Mouse (Mus musculus): ENCODE data around the gene Spag6. TPM values are rescaled to one million over a fixed set of nuclear protein-coding genes. Genes with fewer than 3 reads are reported as not detected.
A peak's percentile ranks its signal among the peaks of the same experiment; 100 is the strongest.

Gene Spag6
- polyA plus RNA-seq, 1 experiment = not detected

- no peak for TF ChIP-seq POLR2A (IDR thresholded peaks at IDR 0.05; ENCODE audit: insufficient read depth, low read length)
- no peak for TF ChIP-seq EP300 (IDR thresholded peaks at IDR 0.05; ENCODE audit: insufficient read depth, low read depth, low read length)
- TF ChIP-seq CTCF (IDR thresholded peaks at IDR 0.05; ENCODE audit: low read depth, low read length) = no peak
- Histone ChIP-seq H3K27me3 (ENCODE audit: control insufficient read depth, insufficient read depth, low read length, poor library complexity, severe bottlenecking) (no peaks in the 10 kb centered on the region), H3K27ac (ENCODE audit: insufficient read depth, low read length) (no peak overlapping the region), H3K9me3 (replicated peaks; ENCODE audit: control insufficient read depth, insufficient read depth, low read length, poor library complexity, severe bottlenecking) (no peaks in the 10 kb centered on the region), H3K4me1 (ENCODE audit: control insufficient read depth, insufficient read depth, low read length) (no peaks in the 10 kb centered on the region), H3K9ac (ENCODE audit: low read depth, poor library complexity, severe bottlenecking) (no peak overlapping the region), H3K36me3 (ENCODE audit: control insufficient read depth, insufficient read depth, low read length, poor library complexity, severe bottlenecking) (no peaks in the 10 kb centered on the region), H3K4me3 (ENCODE audit: low read depth, low read length) (no peak overlapping the region)
Measured at GRCm38 (mm10) chr2:18725880-18726279, 32.0 kb downstream of the Spag6 start.

- H3K27ac ChIP-seq (ENCODE audit: insufficient read depth, low read length) = no peak overlapping the region
- H3K9ac ChIP-seq (ENCODE audit: low read depth, poor library complexity, severe bottlenecking) = no peak overlapping the region
- H3K9me3 ChIP-seq (replicated peaks; ENCODE audit: control insufficient read depth, insufficient read depth, low read length, poor library complexity, severe bottlenecking) = no peaks in the 10 kb centered on the region
- no peaks in the 10 kb centered on the region for H3K36me3 ChIP-seq (ENCODE audit: control insufficient read depth, insufficient read depth, low read length, poor library complexity, severe bottlenecking)
- TF ChIP-seq CTCF (IDR thresholded peaks at IDR 0.05; ENCODE audit: low read depth, low read length) = no peak
- no peak for TF ChIP-seq EP300 (IDR thresholded peaks at IDR 0.05; ENCODE audit: insufficient read depth, low read depth, low read length)
- TF ChIP-seq POLR2A (IDR thresholded peaks at IDR 0.05; ENCODE audit: insufficient read depth, low read length) = no peak
- H3K4me1 ChIP-seq (ENCODE audit: control insufficient read depth, insufficient read depth, low read length) = no peaks in the 10 kb centered on the region
- no peak overlapping the region for H3K4me3 ChIP-seq (ENCODE audit: low read depth, low read length)
- no peaks in the 10 kb centered on the region; the same call in 1 of the 2 replicates for H3K27me3 ChIP-seq (ENCODE audit: control insufficient read depth, insufficient read depth, low read length, poor library complexity, severe bottlenecking)
Measured at GRCm38 (mm10) chr2:18731718-18732117, 37.9 kb downstream of the Spag6 start.

GRCm38 (mm10) chr2:18734394-18735127, 40.7 kb downstream of the Spag6 start:
- Histone ChIP-seq H3K27me3 (ENCODE audit: control insufficient read depth, insufficient read depth, low read length, poor library complexity, severe bottlenecking) (no peaks in the 10 kb centered on the region; the same call in 1 of the 2 replicates), H3K9ac (ENCODE audit: low read depth, poor library complexity, severe bottlenecking) (no peak overlapping the region), H3K4me3 (ENCODE audit: low read depth, low read length) (no peak overlapping the region), H3K9me3 (replicated peaks; ENCODE audit: control insufficient read depth, insufficient read depth, low read length, poor library complexity, severe bottlenecking) (no peaks in the 10 kb centered on the region), H3K27ac (ENCODE audit: insufficient read depth, low read length) (no peak overlapping the region), H3K4me1 (ENCODE audit: control insufficient read depth, insufficient read depth, low read length) (no peaks in the 10 kb centered on the region), H3K36me3 (ENCODE audit: control insufficient read depth, insufficient read depth, low read length, poor library complexity, severe bottlenecking) (no peaks in the 10 kb centered on the region)
- peak; percentile 5 for TF ChIP-seq CTCF (IDR thresholded peaks at IDR 0.05; ENCODE audit: low read depth, low read length)
- no peak for TF ChIP-seq POLR2A (IDR thresholded peaks at IDR 0.05; ENCODE audit: insufficient read depth, low read length)

- TF ChIP-seq CTCF (IDR thresholded peaks at IDR 0.05; ENCODE audit: low read depth, low read length) = no peak
- TF ChIP-seq POLR2A (IDR thresholded peaks at IDR 0.05; ENCODE audit: insufficient read depth, low read length) = no peak
- no peak for TF ChIP-seq EP300 (IDR thresholded peaks at IDR 0.05; ENCODE audit: insufficient read depth, low read depth, low read length)
- no peaks in the 10 kb centered on the region; the same call in 1 of the 2 replicates for H3K27me3 ChIP-seq (ENCODE audit: control insufficient read depth, insufficient read depth, low read length, poor library complexity, severe bottlenecking)
- H3K9me3 ChIP-seq (replicated peaks; ENCODE audit: control insufficient read depth, insufficient read depth, low read length, poor library complexity, severe bottlenecking) = no peaks in the 10 kb centered on the region
- no peak overlapping the region for H3K9ac ChIP-seq (ENCODE audit: low read depth, poor library complexity, severe bottlenecking)
- H3K4me1 ChIP-seq (ENCODE audit: control insufficient read depth, insufficient read depth, low read length) = no peaks in the 10 kb centered on the region
- no peak overlapping the region for H3K27ac ChIP-seq (ENCODE audit: insufficient read depth, low read length)
- no peak overlapping the region for H3K4me3 ChIP-seq (ENCODE audit: low read depth, low read length)
- no peaks in the 10 kb centered on the region for H3K36me3 ChIP-seq (ENCODE audit: control insufficient read depth, insufficient read depth, low read length, poor library complexity, severe bottlenecking)
Measured at GRCm38 (mm10) chr2:18737040-18737439, 43.2 kb downstream of the Spag6 start.

- no peak overlapping the region for H3K27ac ChIP-seq (ENCODE audit: insufficient read depth, low read length)
- H3K9ac ChIP-seq (ENCODE audit: low read depth, poor library complexity, severe bottlenecking) = no peak overlapping the region
- TF ChIP-seq EP300 (IDR thresholded peaks at IDR 0.05; ENCODE audit: insufficient read depth, low read depth, low read length) (no peak), POLR2A (IDR thresholded peaks at IDR 0.05; ENCODE audit: insufficient read depth, low read length) (no peak), CTCF (IDR thresholded peaks at IDR 0.05; ENCODE audit: low read depth, low read length) (no peak)
- H3K27me3 ChIP-seq (ENCODE audit: control insufficient read depth, insufficient read depth, low read length, poor library complexity, severe bottlenecking) = no peaks in the 10 kb centered on the region; the same call in 1 of the 2 replicates
- H3K4me1 ChIP-seq (ENCODE audit: control insufficient read depth, insufficient read depth, low read length) = no peaks in the 10 kb centered on the region
- H3K9me3 ChIP-seq (replicated peaks; ENCODE audit: control insufficient read depth, insufficient read depth, low read length, poor library complexity, severe bottlenecking) = no peaks in the 10 kb centered on the region
- no peak overlapping the region for H3K4me3 ChIP-seq (ENCODE audit: low read depth, low read length)
- no peaks in the 10 kb centered on the region for H3K36me3 ChIP-seq (ENCODE audit: control insufficient read depth, insufficient read depth, low read length, poor library complexity, severe bottlenecking)
Measured at GRCm38 (mm10) chr2:18739216-18739615, 45.4 kb downstream of the Spag6 start.

GRCm38 (mm10) chr2:18756144-18756543, 62.3 kb downstream of the Spag6 start:
- Histone ChIP-seq H3K4me3 (ENCODE audit: low read depth, low read length) (no peak overlapping the region), H3K4me1 (ENCODE audit: control insufficient read depth, insufficient read depth, low read length) (no peaks in the 10 kb centered on the region), H3K9ac (ENCODE audit: low read depth, poor library complexity, severe bottlenecking) (no peak overlapping the region), H3K27me3 (ENCODE audit: control insufficient read depth, insufficient read depth, low read length, poor library complexity, severe bottlenecking) (no peaks in the 10 kb centered on the region; the same call in 1 of the 2 replicates), H3K9me3 (replicated peaks; ENCODE audit: control insufficient read depth, insufficient read depth, low read length, poor library complexity, severe bottlenecking) (no peaks in the 10 kb centered on the region), H3K36me3 (ENCODE audit: control insufficient read depth, insufficient read depth, low read length, poor library complexity, severe bottlenecking) (no peaks in the 10 kb centered on the region), H3K27ac (ENCODE audit: insufficient read depth, low read length) (no peak overlapping the region)
- TF ChIP-seq EP300 (IDR thresholded peaks at IDR 0.05; ENCODE audit: insufficient read depth, low read depth, low read length) = no peak
- no peak for TF ChIP-seq CTCF (IDR thresholded peaks at IDR 0.05; ENCODE audit: low read depth, low read length)
- no peak for TF ChIP-seq POLR2A (IDR thresholded peaks at IDR 0.05; ENCODE audit: insufficient read depth, low read length)

All from ES-Bruce4 (cell line).